Mouse (Mus musculus): Measurements from ENCODE around the gene Ptgr1. TPM values are rescaled to one million over a fixed set of nuclear protein-coding genes. Genes with fewer than 3 reads are reported as not detected.

Gene Ptgr1
- polyA plus RNA-seq, 1 experiment from 2014 or later: 17.4 TPM

GRCm38 (mm10) chr4:58997081-58997480, 10.2 kb upstream of the Ptgr1 start:
- ATAC-seq (ENCODE audit: low FRiP score) (no peak), DNase-seq (ENCODE audit: low spot score) (no peak)
- no peaks in the 10 kb centered on the region for H3K4me1 ChIP-seq (replicated peaks; ENCODE audit: control insufficient read depth, insufficient read depth, low read length)
- H3K27ac ChIP-seq (ENCODE audit: low read depth, low read length): no peak overlapping the region
- H3K27me3 ChIP-seq (ENCODE audit: control insufficient read depth, insufficient read depth, low read length): no peaks in the 10 kb centered on the region
- no peak overlapping the region for H3K4me2 ChIP-seq (replicated peaks; ENCODE audit: low read depth, low read length)
- H3K9ac ChIP-seq (ENCODE audit: low read depth, low read length): no peak overlapping the region
- no peaks in the 10 kb centered on the region for H3K36me3 ChIP-seq (ENCODE audit: control insufficient read depth, insufficient read depth, low read length)
- no peaks in the 10 kb centered on the region for H3K9me3 ChIP-seq (ENCODE audit: control insufficient read depth, low read length)
- H3K4me3 ChIP-seq (ENCODE audit: low read depth, low read length): no peak overlapping the region
- WGBS: 72% methylated on average over 5 of the region's 5 CpGs

- Histone ChIP-seq H3K9me3 (ENCODE audit: control insufficient read depth, low read length) (no peaks in the 10 kb centered on the region), H3K27me3 (ENCODE audit: control insufficient read depth, insufficient read depth, low read length) (no peaks in the 10 kb centered on the region), H3K4me3 (ENCODE audit: low read depth, low read length) (no peak overlapping the region), H3K4me1 (replicated peaks; ENCODE audit: control insufficient read depth, insufficient read depth, low read length) (no peaks in the 10 kb centered on the region), H3K27ac (ENCODE audit: low read depth, low read length) (no peak overlapping the region), H3K4me2 (replicated peaks; ENCODE audit: low read depth, low read length) (no peak overlapping the region), H3K9ac (ENCODE audit: low read depth, low read length) (no peak overlapping the region), H3K36me3 (ENCODE audit: control insufficient read depth, insufficient read depth, low read length) (no peaks in the 10 kb centered on the region)
- DNase-seq (ENCODE audit: low spot score): no peak
- 74% methylated on average over 8 of the region's 8 CpGs for WGBS
- ATAC-seq (ENCODE audit: low FRiP score): no peak
These were observed 8.4 kb upstream of the Ptgr1 start for GRCm38 (mm10) chr4:58995251-58995693.

- no peak for ATAC-seq (ENCODE audit: low FRiP score)
- H3K27me3 ChIP-seq (ENCODE audit: control insufficient read depth, insufficient read depth, low read length): no peaks in the 10 kb centered on the region
- no peaks in the 10 kb centered on the region for H3K9me3 ChIP-seq (ENCODE audit: control insufficient read depth, low read length)
- H3K36me3 ChIP-seq (ENCODE audit: control insufficient read depth, insufficient read depth, low read length): no peaks in the 10 kb centered on the region
- DNase-seq (ENCODE audit: low spot score): no peak
- WGBS: 91% methylated on average over 4 of the region's 4 CpGs
- no peak within 1 kb of the TSS for H3K4me2 ChIP-seq (replicated peaks; ENCODE audit: low read depth, low read length)
- H3K9ac ChIP-seq (ENCODE audit: low read depth, low read length): no peak within 1 kb of the TSS
- no peak within 1 kb of the TSS for H3K27ac ChIP-seq (ENCODE audit: low read depth, low read length)
- H3K4me3 ChIP-seq (ENCODE audit: low read depth, low read length): no peak within 1 kb of the TSS
- no peaks in the 10 kb centered on the region for H3K4me1 ChIP-seq (replicated peaks; ENCODE audit: control insufficient read depth, insufficient read depth, low read length)
These were observed 7.8 kb upstream of the Ptgr1 start, which contains the start of gene Dnajc25 for GRCm38 (mm10) chr4:58994762-58995161. TSS of gene Dnajc25 (plus strand) at chr4:58995062.

- WGBS: 91% methylated on average over 5 of the region's 5 CpGs
- no peak for ATAC-seq (ENCODE audit: low FRiP score)
These were observed 5.3 kb upstream of the Ptgr1 start for GRCm38 (mm10) chr4:58992195-58992594.

GRCm38 (mm10) chr4:58990609-58991434, 3.9 kb upstream of the Ptgr1 start:
- no peak overlapping the region for H3K4me3 ChIP-seq (ENCODE audit: low read depth, low read length)
- H3K36me3 ChIP-seq (ENCODE audit: control insufficient read depth, insufficient read depth, low read length): no peaks in the 10 kb centered on the region
- WGBS: 89% methylated on average over 17 of the region's 17 CpGs
- no peak overlapping the region for H3K9ac ChIP-seq (ENCODE audit: low read depth, low read length)
- no peak overlapping the region for H3K27ac ChIP-seq (ENCODE audit: low read depth, low read length)
- no peak for DNase-seq (ENCODE audit: low spot score)
- no peak for ATAC-seq (ENCODE audit: low FRiP score)
- H3K4me2 ChIP-seq (replicated peaks; ENCODE audit: low read depth, low read length): no peak overlapping the region
- no peaks in the 10 kb centered on the region for H3K9me3 ChIP-seq (ENCODE audit: control insufficient read depth, low read length)
- no peaks in the 10 kb centered on the region for H3K27me3 ChIP-seq (ENCODE audit: control insufficient read depth, insufficient read depth, low read length)
- H3K4me1 ChIP-seq (replicated peaks; ENCODE audit: control insufficient read depth, insufficient read depth, low read length): no peaks in the 10 kb centered on the region

More at GRCm38 (mm10) chr4:58992195-58992594, 5.3 kb upstream of the Ptgr1 start:
- Histone ChIP-seq H3K9ac (ENCODE audit: low read depth, low read length) (no peak overlapping the region), H3K27me3 (ENCODE audit: control insufficient read depth, insufficient read depth, low read length) (no peaks in the 10 kb centered on the region), H3K4me3 (ENCODE audit: low read depth, low read length) (no peak overlapping the region), H3K4me1 (replicated peaks; ENCODE audit: control insufficient read depth, insufficient read depth, low read length) (no peaks in the 10 kb centered on the region), H3K36me3 (ENCODE audit: control insufficient read depth, insufficient read depth, low read length) (no peaks in the 10 kb centered on the region), H3K9me3 (ENCODE audit: control insufficient read depth, low read length) (no peaks in the 10 kb centered on the region), H3K4me2 (replicated peaks; ENCODE audit: low read depth, low read length) (no peak overlapping the region), H3K27ac (ENCODE audit: low read depth, low read length) (no peak overlapping the region)
- no peak for DNase-seq (ENCODE audit: low spot score)

- no peak for DNase-seq (ENCODE audit: low spot score)
- Histone ChIP-seq H3K4me3 (ENCODE audit: low read depth, low read length) (no peak overlapping the region), H3K36me3 (ENCODE audit: control insufficient read depth, insufficient read depth, low read length) (no peaks in the 10 kb centered on the region), H3K27ac (ENCODE audit: low read depth, low read length) (no peak overlapping the region), H3K4me2 (replicated peaks; ENCODE audit: low read depth, low read length) (no peak overlapping the region), H3K9ac (ENCODE audit: low read depth, low read length) (no peak overlapping the region), H3K9me3 (ENCODE audit: control insufficient read depth, low read length) (no peaks in the 10 kb centered on the region), H3K4me1 (replicated peaks; ENCODE audit: control insufficient read depth, insufficient read depth, low read length) (no peaks in the 10 kb centered on the region), H3K27me3 (ENCODE audit: control insufficient read depth, insufficient read depth, low read length) (no peaks in the 10 kb centered on the region)
- no peak for ATAC-seq (ENCODE audit: low FRiP score)
- 81% methylated on average over 7 of the region's 7 CpGs for WGBS
These were observed 2.5 kb upstream of the Ptgr1 start for GRCm38 (mm10) chr4:58989303-58989898.

GRCm38 (mm10) chr4:58985157-58985648, 1.7 kb downstream of the Ptgr1 start:
- DNase-seq (ENCODE audit: low spot score) (peak; percentile 89), ATAC-seq (ENCODE audit: low FRiP score) (peak; percentile 39; the same call in 1 of the 2 replicates)
- Histone ChIP-seq H3K4me3 (ENCODE audit: low read depth, low read length) (no peak overlapping the region), H3K9ac (ENCODE audit: low read depth, low read length) (no peak overlapping the region), H3K27me3 (ENCODE audit: control insufficient read depth, insufficient read depth, low read length) (no peaks in the 10 kb centered on the region), H3K9me3 (ENCODE audit: control insufficient read depth, low read length) (no peaks in the 10 kb centered on the region), H3K4me1 (replicated peaks; ENCODE audit: control insufficient read depth, insufficient read depth, low read length) (no peaks in the 10 kb centered on the region), H3K4me2 (replicated peaks; ENCODE audit: low read depth, low read length) (no peak overlapping the region), H3K27ac (ENCODE audit: low read depth, low read length) (no peak overlapping the region), H3K36me3 (ENCODE audit: control insufficient read depth, insufficient read depth, low read length) (no peaks in the 10 kb centered on the region)
- WGBS: 25% methylated on average over 7 of the region's 7 CpGs

GRCm38 (mm10) chr4:58982806-58983205, 4.1 kb downstream of the Ptgr1 start:
- H3K36me3 ChIP-seq (ENCODE audit: control insufficient read depth, insufficient read depth, low read length): no peaks in the 10 kb centered on the region
- 86% methylated on average over 8 of the region's 8 CpGs for WGBS
- H3K27ac ChIP-seq (ENCODE audit: low read depth, low read length): no peak overlapping the region
- H3K4me2 ChIP-seq (replicated peaks; ENCODE audit: low read depth, low read length): no peak overlapping the region
- DNase-seq (ENCODE audit: low spot score) (no peak), ATAC-seq (ENCODE audit: low FRiP score) (no peak)
- no peaks in the 10 kb centered on the region for H3K27me3 ChIP-seq (ENCODE audit: control insufficient read depth, insufficient read depth, low read length)
- H3K9ac ChIP-seq (ENCODE audit: low read depth, low read length): no peak overlapping the region
- H3K4me3 ChIP-seq (ENCODE audit: low read depth, low read length): no peak overlapping the region
- H3K9me3 ChIP-seq (ENCODE audit: control insufficient read depth, low read length): no peaks in the 10 kb centered on the region
- H3K4me1 ChIP-seq (replicated peaks; ENCODE audit: control insufficient read depth, insufficient read depth, low read length): no peaks in the 10 kb centered on the region

Measured in hindbrain, embryonic 11.5 days (tissue).